Mouse (Mus musculus): ENCODE data around the gene Mmd. TPM values are rescaled to one million over a fixed set of nuclear protein-coding genes. Genes with fewer than 3 reads are reported as not detected.

Mmd gene
- polyA plus RNA-seq, 1 experiment from 2014 or later = 17.1 TPM

DNA sequence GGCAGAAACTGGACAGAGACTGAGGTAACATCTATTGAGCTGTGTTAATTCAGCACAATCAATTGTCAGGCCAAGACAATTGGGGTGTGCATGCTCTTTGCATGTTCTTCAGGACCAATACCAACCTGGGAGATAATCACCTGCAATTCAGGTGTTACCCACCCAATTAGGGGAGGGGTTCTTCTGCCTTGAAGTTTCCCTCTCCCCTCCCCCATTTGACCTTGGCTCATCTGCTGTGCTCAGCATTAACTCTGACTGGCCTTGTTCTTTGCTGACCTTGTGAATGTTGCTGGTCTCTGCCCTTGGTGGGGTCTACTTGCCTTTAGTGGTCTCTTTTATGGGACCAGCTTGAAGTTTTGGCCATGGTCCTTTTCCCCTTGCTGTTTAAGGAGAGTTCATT is 19.5 kb upstream of the Mmd start:
- Histone ChIP-seq H3K27ac (ENCODE audit: low read depth, low read length) (no peak overlapping the region), H3K27me3 (replicated peaks; ENCODE audit: control insufficient read depth, insufficient read depth, low read length) (no peaks in the 10 kb centered on the region)

DNA sequence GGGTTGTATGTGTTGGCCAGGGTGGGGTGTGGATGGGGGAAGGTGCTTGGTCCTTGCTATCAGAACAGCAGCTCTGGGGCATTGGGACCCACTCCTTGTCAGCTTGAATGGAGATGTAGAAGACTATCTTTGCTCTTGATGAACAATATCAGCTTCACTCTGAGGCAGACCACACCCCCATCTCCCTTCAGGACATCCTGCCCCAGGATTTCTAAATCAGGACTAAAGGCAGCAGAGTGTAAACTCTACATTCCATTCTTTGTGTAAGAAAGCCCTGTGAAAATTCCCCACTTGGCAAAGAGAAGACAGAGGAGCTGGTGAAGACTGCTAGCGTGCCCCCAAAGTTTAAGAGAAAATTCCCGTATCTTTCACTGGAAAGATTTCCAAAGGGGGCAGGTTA is 18.6 kb upstream of the Mmd start:
- DNase-seq (ENCODE audit: low spot score) (no peak), ATAC-seq (replicated peaks; ENCODE audit: low FRiP score) (no peak)
- Histone ChIP-seq H3K4me3 (ENCODE audit: low read depth, low read length) (no peak overlapping the region), H3K27me3 (replicated peaks; ENCODE audit: control insufficient read depth, insufficient read depth, low read length) (no peaks in the 10 kb centered on the region), H3K9me3 (ENCODE audit: control insufficient read depth, low read length) (no peaks in the 10 kb centered on the region), H3K4me2 (no peak overlapping the region), H3K9ac (ENCODE audit: low read depth, low read length) (no peak overlapping the region), H3K27ac (ENCODE audit: low read depth, low read length) (no peak overlapping the region), H3K4me1 (replicated peaks; ENCODE audit: control insufficient read depth, insufficient read depth, low read length) (peaks cover 3% of the 10 kb centered on the region), H3K36me3 (ENCODE audit: control insufficient read depth, insufficient read depth, low read length) (no peaks in the 10 kb centered on the region)
- WGBS = 78% methylated on average over 2 of the region's 2 CpGs

More for the DNA sequence above, 19.5 kb upstream of the Mmd start:
- no peak overlapping the region for H3K4me2 ChIP-seq
- no peak overlapping the region for H3K4me3 ChIP-seq (ENCODE audit: low read depth, low read length)
- H3K9me3 ChIP-seq (ENCODE audit: control insufficient read depth, low read length) = no peaks in the 10 kb centered on the region
- DNase-seq (ENCODE audit: low spot score) (no peak), ATAC-seq (replicated peaks; ENCODE audit: low FRiP score) (no peak)
- H3K36me3 ChIP-seq (ENCODE audit: control insufficient read depth, insufficient read depth, low read length) = no peaks in the 10 kb centered on the region
- no peak overlapping the region for H3K9ac ChIP-seq (ENCODE audit: low read depth, low read length)
- peaks cover 9% of the 10 kb centered on the region for H3K4me1 ChIP-seq (replicated peaks; ENCODE audit: control insufficient read depth, insufficient read depth, low read length)

DNA sequence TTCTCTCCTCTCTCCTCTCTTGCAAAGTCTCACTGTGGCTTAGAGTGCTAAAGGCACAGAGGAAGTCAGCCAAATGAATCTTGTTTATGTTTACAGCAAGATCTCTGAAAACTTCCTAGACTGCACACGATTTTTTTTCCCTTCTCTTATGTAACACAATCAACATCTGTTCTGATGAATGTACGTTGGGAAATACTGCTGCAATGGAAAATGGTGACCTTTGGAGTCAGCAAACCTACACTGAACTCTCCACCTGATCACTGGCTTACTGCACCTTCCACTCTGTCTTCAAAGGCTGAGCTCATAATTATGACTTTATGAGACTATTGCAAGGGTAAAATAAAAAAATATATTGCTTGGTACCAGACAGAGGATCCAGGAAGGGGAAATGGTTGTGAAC is 17.6 kb upstream of the Mmd start:
- DNase-seq (ENCODE audit: low spot score) (no peak), ATAC-seq (replicated peaks; ENCODE audit: low FRiP score) (no peak)
- no peak overlapping the region for H3K4me2 ChIP-seq
- no peak overlapping the region for H3K27ac ChIP-seq (ENCODE audit: low read depth, low read length)
- no peak overlapping the region for H3K9ac ChIP-seq (ENCODE audit: low read depth, low read length)
- H3K4me3 ChIP-seq (ENCODE audit: low read depth, low read length) = no peak overlapping the region
- no peaks in the 10 kb centered on the region for H3K36me3 ChIP-seq (ENCODE audit: control insufficient read depth, insufficient read depth, low read length)
- 39% methylated on average over 2 of the region's 2 CpGs for WGBS
- H3K9me3 ChIP-seq (ENCODE audit: control insufficient read depth, low read length) = no peaks in the 10 kb centered on the region
- H3K4me1 ChIP-seq (replicated peaks; ENCODE audit: control insufficient read depth, insufficient read depth, low read length) = peaks cover 3% of the 10 kb centered on the region
- no peaks in the 10 kb centered on the region for H3K27me3 ChIP-seq (replicated peaks; ENCODE audit: control insufficient read depth, insufficient read depth, low read length)

DNA sequence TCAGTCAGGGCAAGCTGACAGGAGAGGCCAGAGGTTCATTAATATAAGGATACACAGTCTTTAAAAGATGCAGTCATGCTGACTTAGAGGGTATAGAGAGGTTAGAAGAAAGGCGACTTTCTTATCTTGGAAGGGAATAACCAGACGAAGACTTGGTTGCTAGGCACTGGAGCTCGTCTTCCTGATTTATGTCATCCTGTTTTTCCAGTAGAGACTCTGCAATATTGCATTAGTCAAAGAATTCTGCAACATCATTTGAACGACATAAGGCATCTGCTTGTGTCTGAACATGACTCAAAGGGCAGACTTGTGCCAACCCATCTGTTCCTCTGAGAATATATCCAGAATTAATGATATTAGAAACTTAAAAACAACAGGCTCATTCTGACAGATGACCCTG is 16.6 kb upstream of the Mmd start:
- no peak overlapping the region for H3K4me2 ChIP-seq
- no peaks in the 10 kb centered on the region for H3K36me3 ChIP-seq (ENCODE audit: control insufficient read depth, insufficient read depth, low read length)
- 21% methylated on average over 4 of the region's 4 CpGs for WGBS
- DNase-seq (ENCODE audit: low spot score) (no peak), ATAC-seq (replicated peaks; ENCODE audit: low FRiP score) (no peak)
- no peaks in the 10 kb centered on the region for H3K27me3 ChIP-seq (replicated peaks; ENCODE audit: control insufficient read depth, insufficient read depth, low read length)
- no peak overlapping the region for H3K27ac ChIP-seq (ENCODE audit: low read depth, low read length)
- H3K9ac ChIP-seq (ENCODE audit: low read depth, low read length) = no peak overlapping the region
- H3K4me1 ChIP-seq (replicated peaks; ENCODE audit: control insufficient read depth, insufficient read depth, low read length) = peaks cover 3% of the 10 kb centered on the region
- no peak overlapping the region for H3K4me3 ChIP-seq (ENCODE audit: low read depth, low read length)
- H3K9me3 ChIP-seq (ENCODE audit: control insufficient read depth, low read length) = no peaks in the 10 kb centered on the region

DNA sequence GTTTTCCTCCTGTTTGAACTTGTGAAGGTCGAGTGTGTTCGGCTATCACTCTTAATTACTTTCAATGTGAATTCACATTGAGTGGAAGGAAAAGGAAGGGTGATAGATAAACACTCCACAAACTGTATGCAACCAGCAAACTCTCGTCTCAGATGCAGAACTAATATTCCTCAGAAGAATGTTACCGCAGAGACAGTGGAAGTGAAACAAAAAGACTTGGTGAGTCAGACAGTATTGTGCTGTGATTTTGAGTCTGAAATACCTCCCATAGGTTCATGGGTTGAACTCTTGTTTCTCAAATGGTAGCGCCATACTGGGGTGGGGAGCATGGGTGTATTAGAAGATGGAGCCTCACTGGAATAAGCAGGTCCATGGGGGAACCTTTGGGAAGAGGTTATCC is 14.0 kb upstream of the Mmd start:
- Histone ChIP-seq H3K27ac (ENCODE audit: low read depth, low read length) (no peak overlapping the region), H3K4me1 (replicated peaks; ENCODE audit: control insufficient read depth, insufficient read depth, low read length) (peaks cover 3% of the 10 kb centered on the region), H3K4me3 (ENCODE audit: low read depth, low read length) (no peak overlapping the region), H3K9ac (ENCODE audit: low read depth, low read length) (no peak overlapping the region), H3K4me2 (no peak overlapping the region), H3K36me3 (ENCODE audit: control insufficient read depth, insufficient read depth, low read length) (no peaks in the 10 kb centered on the region), H3K27me3 (replicated peaks; ENCODE audit: control insufficient read depth, insufficient read depth, low read length) (no peaks in the 10 kb centered on the region), H3K9me3 (ENCODE audit: control insufficient read depth, low read length) (no peaks in the 10 kb centered on the region; the same call in 1 of the 2 replicates)
- DNase-seq (ENCODE audit: low spot score) (no peak), ATAC-seq (replicated peaks; ENCODE audit: low FRiP score) (no peak)
- WGBS = 82% methylated on average over 5 of the region's 5 CpGs

DNA sequence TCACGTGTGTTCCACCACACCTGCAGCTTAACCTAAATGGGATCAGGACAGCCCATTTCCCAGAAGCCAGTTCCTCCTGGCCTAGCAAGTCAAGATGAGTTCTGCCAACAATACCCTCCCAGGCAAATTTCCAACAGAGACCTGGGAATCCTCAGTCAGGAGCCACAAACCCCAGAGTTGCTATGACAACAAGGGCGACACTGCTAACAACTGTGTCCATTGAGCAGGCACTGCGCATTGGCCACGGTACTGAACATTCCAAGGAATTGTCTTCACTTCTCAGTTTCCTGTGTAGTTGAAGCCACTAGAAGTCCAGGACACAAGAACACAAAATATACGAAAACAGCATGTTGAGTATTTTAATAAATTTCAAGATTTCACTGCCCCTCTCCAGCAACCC is 11.6 kb upstream of the Mmd start:
- 86% methylated on average over 5 of the region's 5 CpGs for WGBS

DNA sequence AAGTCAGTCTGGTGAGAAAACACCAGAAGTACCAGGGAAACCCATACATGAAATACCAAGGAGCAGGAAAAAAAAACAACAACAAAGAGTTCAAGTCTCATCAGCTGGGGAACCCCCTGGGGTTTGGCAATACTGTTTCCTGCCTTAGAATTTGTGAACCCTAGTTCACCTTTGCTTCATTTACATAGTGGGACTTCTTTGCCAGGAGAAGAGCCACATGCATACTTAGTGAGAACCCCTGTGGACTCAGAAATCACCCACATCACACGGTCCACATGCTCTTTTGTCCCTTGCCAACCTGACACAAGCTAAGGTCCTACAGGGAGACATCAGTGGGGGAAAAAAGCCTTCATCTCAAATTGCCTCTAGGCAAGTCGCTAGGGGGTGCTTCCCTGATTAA is 10.6 kb upstream of the Mmd start:
- no peak for DNase-seq (ENCODE audit: low spot score)
- no peak for ATAC-seq (replicated peaks; ENCODE audit: low FRiP score)
- no peak overlapping the region for H3K27ac ChIP-seq (ENCODE audit: low read depth, low read length)
- no peak overlapping the region for H3K9ac ChIP-seq (ENCODE audit: low read depth, low read length)
- H3K9me3 ChIP-seq (ENCODE audit: control insufficient read depth, low read length) = no peaks in the 10 kb centered on the region; the same call in 1 of the 2 replicates
- no peaks in the 10 kb centered on the region for H3K36me3 ChIP-seq (ENCODE audit: control insufficient read depth, insufficient read depth, low read length)
- H3K4me3 ChIP-seq (ENCODE audit: low read depth, low read length) = no peak overlapping the region
- WGBS = 34% methylated on average over 2 of the region's 2 CpGs
- no peaks in the 10 kb centered on the region for H3K4me1 ChIP-seq (replicated peaks; ENCODE audit: control insufficient read depth, insufficient read depth, low read length)
- no peaks in the 10 kb centered on the region for H3K27me3 ChIP-seq (replicated peaks; ENCODE audit: control insufficient read depth, insufficient read depth, low read length)
- no peak overlapping the region for H3K4me2 ChIP-seq

More for the DNA sequence above, 11.6 kb upstream of the Mmd start:
- Histone ChIP-seq H3K36me3 (ENCODE audit: control insufficient read depth, insufficient read depth, low read length) (no peaks in the 10 kb centered on the region), H3K27me3 (replicated peaks; ENCODE audit: control insufficient read depth, insufficient read depth, low read length) (no peaks in the 10 kb centered on the region), H3K4me2 (no peak overlapping the region), H3K27ac (ENCODE audit: low read depth, low read length) (no peak overlapping the region), H3K4me1 (replicated peaks; ENCODE audit: control insufficient read depth, insufficient read depth, low read length) (no peaks in the 10 kb centered on the region), H3K9ac (ENCODE audit: low read depth, low read length) (no peak overlapping the region), H3K4me3 (ENCODE audit: low read depth, low read length) (no peak overlapping the region), H3K9me3 (ENCODE audit: control insufficient read depth, low read length) (no peaks in the 10 kb centered on the region; the same call in 1 of the 2 replicates)
- DNase-seq (ENCODE audit: low spot score) = no peak
- ATAC-seq (replicated peaks; ENCODE audit: low FRiP score) = no peak

DNA sequence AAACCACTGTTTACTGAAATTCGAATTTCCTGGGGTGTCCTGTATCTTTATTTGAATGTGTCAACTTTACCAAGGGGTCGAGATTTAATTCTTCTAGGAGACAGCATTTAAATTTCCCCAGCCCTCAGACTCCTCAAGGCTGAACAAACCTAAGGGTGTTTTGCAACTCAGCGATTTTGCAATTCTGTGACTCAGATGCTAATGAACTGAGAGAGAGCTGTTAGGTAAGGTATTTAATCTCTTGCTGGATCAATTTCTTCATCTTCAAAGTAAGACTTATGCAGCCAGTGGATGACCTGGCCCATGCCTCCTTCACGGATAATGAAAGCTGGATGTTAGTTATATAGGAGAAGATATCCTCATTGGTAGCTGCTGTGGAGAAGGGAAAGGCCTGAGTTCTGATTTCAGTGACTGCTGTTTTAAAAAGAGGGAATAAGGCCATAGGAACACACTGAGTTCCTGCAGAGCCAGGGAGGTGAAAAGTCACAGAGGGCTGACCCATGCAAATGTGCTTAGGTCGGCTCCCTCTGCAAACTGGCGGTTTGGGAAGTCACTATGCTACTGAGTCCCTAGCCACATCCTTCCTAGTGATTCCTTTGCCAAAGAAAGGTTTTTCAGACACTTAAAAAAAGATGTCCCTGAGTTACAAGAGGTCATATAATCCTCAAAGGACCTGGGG is 8.5 kb upstream of the Mmd start:
- no peak overlapping the region for H3K27ac ChIP-seq (ENCODE audit: low read depth, low read length)
- no peaks in the 10 kb centered on the region for H3K4me1 ChIP-seq (replicated peaks; ENCODE audit: control insufficient read depth, insufficient read depth, low read length)
- no peak for DNase-seq (ENCODE audit: low spot score)
- H3K27me3 ChIP-seq (replicated peaks; ENCODE audit: control insufficient read depth, insufficient read depth, low read length) = no peaks in the 10 kb centered on the region
- H3K9ac ChIP-seq (ENCODE audit: low read depth, low read length) = no peak overlapping the region
- no peak overlapping the region for H3K4me3 ChIP-seq (ENCODE audit: low read depth, low read length)
- WGBS = 23% methylated on average over 6 of the region's 6 CpGs
- no peak overlapping the region for H3K4me2 ChIP-seq
- H3K9me3 ChIP-seq (ENCODE audit: control insufficient read depth, low read length) = no peaks in the 10 kb centered on the region; the same call in 1 of the 2 replicates
- ATAC-seq (replicated peaks; ENCODE audit: low FRiP score) = no peak
- H3K36me3 ChIP-seq (ENCODE audit: control insufficient read depth, insufficient read depth, low read length) = no peaks in the 10 kb centered on the region

DNA sequence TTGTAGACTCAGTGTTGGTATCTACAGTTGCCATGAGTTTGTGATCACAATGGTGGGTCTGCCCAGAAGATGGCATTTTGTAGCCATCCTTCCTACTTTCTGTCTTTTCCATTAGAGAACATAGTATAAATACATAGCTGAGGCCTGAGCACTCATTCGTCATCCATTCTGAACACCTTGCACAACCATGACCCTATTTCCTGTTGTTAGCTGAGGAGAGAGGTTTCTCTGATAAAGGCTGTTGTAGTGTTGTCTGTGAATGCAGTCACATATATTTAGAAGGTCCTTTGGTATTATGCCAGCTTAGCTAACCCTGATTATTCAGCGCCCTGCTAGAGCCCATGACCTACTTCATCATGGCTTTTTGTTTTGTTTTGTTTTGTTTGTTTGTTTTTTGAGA is 7.4 kb upstream of the Mmd start:
- no peak overlapping the region for H3K4me3 ChIP-seq (ENCODE audit: low read depth, low read length)
- no peaks in the 10 kb centered on the region for H3K27me3 ChIP-seq (replicated peaks; ENCODE audit: control insufficient read depth, insufficient read depth, low read length)
- H3K9ac ChIP-seq (ENCODE audit: low read depth, low read length) = no peak overlapping the region
- WGBS = 76% methylated on average over 2 of the region's 2 CpGs
- ATAC-seq (replicated peaks; ENCODE audit: low FRiP score) = no peak
- no peaks in the 10 kb centered on the region for H3K36me3 ChIP-seq (ENCODE audit: control insufficient read depth, insufficient read depth, low read length)
- no peaks in the 10 kb centered on the region; the same call in 1 of the 2 replicates for H3K9me3 ChIP-seq (ENCODE audit: control insufficient read depth, low read length)
- no peak overlapping the region for H3K4me2 ChIP-seq
- DNase-seq (ENCODE audit: low spot score) = no peak
- H3K4me1 ChIP-seq (replicated peaks; ENCODE audit: control insufficient read depth, insufficient read depth, low read length) = no peaks in the 10 kb centered on the region
- H3K27ac ChIP-seq (ENCODE audit: low read depth, low read length) = no peak overlapping the region

Data from liver, embryonic 11.5 days (tissue).